18 mouse cellular contexts compared by ENCODE assay signal in genomic region chr3:156958640-156959039, GRCm38 (mm10).
A peak's percentile ranks its signal among the peaks of the same experiment; 100 is the strongest.
DNase-seq lines count a peak whose midpoint lies in the region; TF ChIP-seq lines count a peak whose summit lies in the region.
"Had no signal": no experiment of that assay in that cellular context is flagged by ENCODE, and none has a peak within 500 bp of the region (broad histone marks: within the 10 kb centered on the region; RNA-seq: fewer than 3 reads in every experiment).

No protein-coding gene starts in this region.

- DNase-seq in right cerebral cortex, adult 18-20 months: peak; percentile 59
- no peak for DNase-seq in right cerebral cortex, postnatal 14 days
- peak; percentile 58 to 70 for DNase-seq in layer of hippocampus, adult 2 months (ENCODE audit: low spot score in 2 of 2)
- DNase-seq in layer of hippocampus, postnatal 36 days: peak; percentile 39 to 54
- no peak for DNase-seq in neural tube, embryonic 10.5 days (ENCODE audit: extremely low spot score, low spot score)
- DNase-seq in urinary bladder, postnatal 4 days (ENCODE audit: low spot score in 2 of 2): no peak
- no peak for DNase-seq in thymus, postnatal 14 days
- DNase-seq: adrenal gland, adult 8-10 months; cerebellum, postnatal 10 days; gastrocnemius, postnatal 14 days; kidney, adult 2 months; kidney, postnatal 14 days had no signal

- TF ChIP-seq CTCF in layer of hippocampus, adult 2 months (conservative IDR thresholded peaks at IDR 0.05): no peak

- no peak overlapping the region for H3K4me3 ChIP-seq in layer of hippocampus, adult 2 months
- H3K4me3 ChIP-seq: embryonic facial prominence, embryonic 12.5 days; erythroblast, embryonic 14.5 days; forebrain, embryonic 15.5 days; heart, embryonic 15.5 days; limb, embryonic 15.5 days; liver, embryonic 15.5 days had no signal

- no peak overlapping the region; the same call in 1 of the 2 replicates for H3K27ac ChIP-seq in layer of hippocampus, adult 2 months
- H3K27ac ChIP-seq: embryonic facial prominence, embryonic 12.5 days; forebrain, embryonic 15.5 days; heart, embryonic 15.5 days; limb, embryonic 15.5 days; liver, embryonic 15.5 days had no signal

Comparison
In these comparisons a context has a peak if more than half of its experiments do, and no peak if none do; other contexts are left out.
1. DNase-seq: peak in right cerebral cortex, adult 18-20 months (single experiment), layer of hippocampus, adult 2 months (2 of 2) and layer of hippocampus, postnatal 36 days (2 of 2); none in right cerebral cortex, postnatal 14 days (single experiment), neural tube, embryonic 10.5 days (single experiment), urinary bladder, postnatal 4 days (0 of 2) and thymus, postnatal 14 days (single experiment).